Comparison of ENCODE assay signal across 9 mouse cellular contexts in the genomic region with DNA sequence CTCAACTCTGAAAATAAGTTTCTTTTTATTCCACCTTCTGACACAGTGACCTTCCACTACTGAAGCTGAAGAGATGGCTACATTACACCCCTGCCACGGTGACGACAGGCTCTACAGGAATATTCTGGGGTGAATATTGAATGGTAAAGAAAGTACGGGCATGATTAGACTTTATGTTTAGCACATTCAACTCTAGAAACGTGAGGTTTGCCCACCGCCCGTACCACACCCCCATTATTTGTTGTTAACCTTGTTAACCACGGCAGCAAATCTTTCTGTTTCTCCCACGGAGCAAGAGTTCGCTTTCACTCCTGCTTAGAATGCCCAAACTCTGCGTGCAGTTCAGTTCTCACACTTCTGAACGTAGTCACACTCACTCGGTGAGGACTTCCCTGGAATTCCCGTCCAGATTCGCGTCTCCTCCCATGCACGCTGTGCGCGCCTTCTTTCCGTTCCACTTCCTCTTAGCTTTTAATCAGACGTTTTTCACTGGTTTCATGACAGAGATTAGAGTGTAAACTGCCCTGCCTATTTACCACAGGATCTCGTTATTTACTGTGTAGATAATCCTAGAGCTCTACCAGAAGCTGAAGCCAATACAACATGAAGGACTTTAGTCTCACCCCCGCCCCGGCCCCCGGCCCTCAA.
DNase-seq lines count a peak whose midpoint lies in the region; ATAC-seq lines count a peak whose summit lies in the region.
"Had no signal": no experiment of that assay in that cellular context is flagged by ENCODE, and none has a peak within 500 bp of the region (broad histone marks: within the 10 kb centered on the region; RNA-seq: fewer than 3 reads in every experiment).

No protein-coding gene starts in this region.

- DNase-seq in liver, embryonic 11.5 days (ENCODE audit: low spot score): no peak
- DNase-seq in liver: no peak
- DNase-seq in embryonic facial prominence, embryonic 10.5 days (ENCODE audit: low spot score): no peak
- peak; percentile 23 for DNase-seq in lung, postnatal 36 days
- DNase-seq in layer of hippocampus, adult 9-10 months (ENCODE audit: low spot score): no peak
- DNase-seq in cerebellum, adult 9-11 months: no peak

- peak overlapping the region; percentile 75; the same call in 1 of the 2 replicates for H3K27ac ChIP-seq in liver, embryonic 11.5 days (ENCODE audit: low read depth, low read length)
- H3K27ac ChIP-seq in embryonic facial prominence, embryonic 10.5 days (replicated peaks): peak overlapping the region; percentile 0; the same call in 1 of the 2 replicates
- no peak overlapping the region for H3K27ac ChIP-seq in hindbrain, embryonic 13.5 days
- H3K27ac ChIP-seq: hindbrain, embryonic 15.5 days had no signal

- H3K4me3 ChIP-seq in liver, embryonic 11.5 days (ENCODE audit: low read depth, low read length): no peak overlapping the region
- H3K4me3 ChIP-seq in embryonic facial prominence, embryonic 10.5 days: no peak overlapping the region
- H3K4me3 ChIP-seq in hindbrain, embryonic 13.5 days: no peak overlapping the region
- H3K4me3 ChIP-seq: hindbrain, embryonic 15.5 days had no signal

- no peaks in the 10 kb centered on the region for H3K36me3 ChIP-seq in liver, embryonic 11.5 days (ENCODE audit: control insufficient read depth, insufficient read depth, low read length)
- no peaks in the 10 kb centered on the region for H3K36me3 ChIP-seq in embryonic facial prominence, embryonic 10.5 days (replicated peaks)
- H3K36me3 ChIP-seq in hindbrain, embryonic 13.5 days: no peaks in the 10 kb centered on the region
- H3K36me3 ChIP-seq: hindbrain, embryonic 15.5 days had no signal

- H3K4me1 ChIP-seq in liver, embryonic 11.5 days (replicated peaks; ENCODE audit: control insufficient read depth, insufficient read depth, low read length): peaks cover 16% of the 10 kb centered on the region
- H3K4me1 ChIP-seq in embryonic facial prominence, embryonic 10.5 days: peaks cover 35% of the 10 kb centered on the region
- peaks cover 17% of the 10 kb centered on the region for H3K4me1 ChIP-seq in hindbrain, embryonic 13.5 days (replicated peaks)

- no peaks in the 10 kb centered on the region for H3K9me3 ChIP-seq in liver, embryonic 11.5 days (ENCODE audit: control insufficient read depth, low read length)
- H3K9me3 ChIP-seq in embryonic facial prominence, embryonic 10.5 days: no peaks in the 10 kb centered on the region
- no peaks in the 10 kb centered on the region for H3K9me3 ChIP-seq in hindbrain, embryonic 13.5 days
- H3K9me3 ChIP-seq: hindbrain, embryonic 15.5 days had no signal

- WGBS in liver, embryonic 11.5 days: 32% methylated on average over 24 of the region's 24 CpGs
- 80% methylated on average over 24 of the region's 24 CpGs for WGBS in embryonic facial prominence, embryonic 10.5 days
- WGBS in hindbrain, embryonic 13.5 days: 77% methylated on average over 24 of the region's 24 CpGs

- no peaks in the 10 kb centered on the region for H3K27me3 ChIP-seq in liver, embryonic 11.5 days (replicated peaks; ENCODE audit: control insufficient read depth, insufficient read depth, low read length)
- H3K27me3 ChIP-seq in embryonic facial prominence, embryonic 10.5 days (replicated peaks; ENCODE audit: low read depth, poor library complexity, severe bottlenecking): no peaks in the 10 kb centered on the region
- H3K27me3 ChIP-seq in hindbrain, embryonic 13.5 days: no peaks in the 10 kb centered on the region
- H3K27me3 ChIP-seq: hindbrain, embryonic 15.5 days had no signal

- peak overlapping the region; percentile 51 for H3K4me2 ChIP-seq in liver, embryonic 11.5 days
- H3K4me2 ChIP-seq in hindbrain, embryonic 13.5 days: no peak overlapping the region
- H3K4me2 ChIP-seq: hindbrain, embryonic 15.5 days had no signal

- ATAC-seq in liver, embryonic 11.5 days (replicated peaks; ENCODE audit: low FRiP score): no peak
- peak; percentile 58 for ATAC-seq in granulocyte monocyte progenitor cell, adult 5-6 weeks (replicated peaks; ENCODE audit: poor library complexity, severe bottlenecking)
- no peak for ATAC-seq in hindbrain, embryonic 13.5 days (ENCODE audit: low FRiP score)

- H3K9ac ChIP-seq in liver, embryonic 11.5 days (ENCODE audit: low read depth, low read length): peak overlapping the region; percentile 32; the same call in 1 of the 2 replicates
- H3K9ac ChIP-seq in hindbrain, embryonic 13.5 days: no peak overlapping the region
- H3K9ac ChIP-seq: hindbrain, embryonic 15.5 days had no signal
